In the genomic region with DNA sequence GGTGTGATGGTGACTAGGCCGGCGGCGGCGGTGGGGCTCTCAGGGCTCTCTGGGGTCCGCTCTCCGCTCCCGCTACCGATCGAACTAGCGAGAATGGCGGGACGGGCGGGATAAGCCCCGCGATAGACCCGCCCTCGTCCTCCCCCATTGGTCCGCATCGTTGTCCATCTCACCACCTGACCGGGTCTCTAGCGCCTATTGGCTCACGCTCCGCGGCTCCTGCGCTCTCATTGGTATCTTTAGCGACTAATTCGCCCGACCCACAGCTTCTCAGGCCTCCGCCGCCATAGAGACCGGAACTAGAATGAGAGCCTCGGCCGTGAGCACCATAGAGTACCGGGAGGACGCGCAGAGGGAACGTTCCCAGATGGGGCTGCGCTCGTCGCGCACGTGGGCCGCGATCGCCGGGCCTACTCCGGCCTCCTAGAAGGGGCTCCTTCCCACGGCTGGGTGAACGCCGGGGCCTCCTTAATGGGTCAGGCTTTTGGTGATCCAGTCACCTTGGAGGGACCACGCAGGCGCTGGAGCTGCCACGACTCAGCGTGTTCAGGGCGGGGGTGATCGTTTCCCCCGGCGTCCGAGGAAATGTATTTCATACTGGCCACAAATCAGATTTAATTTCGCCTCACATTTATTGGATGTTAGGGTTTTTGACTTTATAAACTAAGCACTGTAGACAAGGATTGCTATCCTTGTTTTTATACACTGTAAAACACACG, we compare ENCODE assay signal across 7 mouse cellular contexts. TPM values are rescaled to one million over a fixed set of nuclear protein-coding genes. Genes with fewer than 3 reads are reported as not detected.
DNase-seq lines count a peak whose midpoint lies in the region; ATAC-seq lines count a peak whose summit lies in the region.

TSS of gene Ybx1 (minus strand) at position 190 of the 719 bp plus-strand sequence.

- H3K9ac ChIP-seq in intestine, embryonic 15.5 days: peak within 1 kb of the TSS; percentile 88

- H3K9me3 ChIP-seq in intestine, embryonic 15.5 days: no peaks in the 10 kb centered on the region
- H3K9me3 ChIP-seq in midbrain, embryonic 10.5 days (replicated peaks): no peaks in the 10 kb centered on the region

- H3K27me3 ChIP-seq in intestine, embryonic 15.5 days (replicated peaks): no peaks in the 10 kb centered on the region
- H3K27me3 ChIP-seq in midbrain, embryonic 10.5 days (ENCODE audit: low read depth, poor library complexity, severe bottlenecking): no peaks in the 10 kb centered on the region

- intact Hi-C loops in gastrocnemius, postnatal 36 days (cut with DNase I): loop anchor here (5.0 kb wide), 1 partner anchor 47 kb away; no protein-coding TSS in a partner anchor
- intact Hi-C loops in left cerebral cortex, postnatal 25 days (cut with DNase I): loop anchor here (1.0 to 2.0 kb wide), 2 partner anchors 26 to 48 kb away; partner anchors contain the start of gene Ppih

- under 1% methylated on average over 61 of the region's 61 CpGs for WGBS in intestine, embryonic 15.5 days
- WGBS in midbrain, embryonic 10.5 days: under 1% methylated on average over 61 of the region's 61 CpGs

- peak within 1 kb of the TSS; percentile 84 for H3K4me3 ChIP-seq in intestine, embryonic 15.5 days (replicated peaks)
- H3K4me3 ChIP-seq in midbrain, embryonic 10.5 days: peak within 1 kb of the TSS; percentile 98

- peak within 1 kb of the TSS; percentile 79 for H3K4me2 ChIP-seq in intestine, embryonic 15.5 days (replicated peaks)

- ATAC-seq in intestine, embryonic 15.5 days: peak; percentile 99

- DNase-seq in adrenal gland, adult 2 months: peak; percentile 100
- peak; percentile 96 for DNase-seq in embryo, embryonic 11.5 days (ENCODE audit: low read depth, low spot score)
- peak; percentile 100 for DNase-seq in gastrocnemius, postnatal 36 days
- peak; percentile 100 for DNase-seq in left cerebral cortex, postnatal 25 days (ENCODE audit: low spot score in 2 of 2)
- DNase-seq in midbrain, embryonic 10.5 days (ENCODE audit: low spot score): peak; percentile 99
- DNase-seq in right cerebral cortex, postnatal 4 days: peak; percentile 100

- peak within 1 kb of the TSS; percentile 94 for H3K27ac ChIP-seq in intestine, embryonic 15.5 days
- peak within 1 kb of the TSS; percentile 98 for H3K27ac ChIP-seq in midbrain, embryonic 10.5 days (replicated peaks)

- no peaks in the 10 kb centered on the region for H3K36me3 ChIP-seq in intestine, embryonic 15.5 days
- H3K36me3 ChIP-seq in midbrain, embryonic 10.5 days: peaks cover 32% of the 10 kb centered on the region

- H3K4me1 ChIP-seq in intestine, embryonic 15.5 days (replicated peaks): 0 out of 2 replicates have a peak, but pooled peaks cover 7% of the 10 kb centered on the region
- H3K4me1 ChIP-seq in midbrain, embryonic 10.5 days: peaks cover 31% of the 10 kb centered on the region

RNA-seq across cellular contexts. Expression of gene Ybx1, which starts in this region (rescaled TPM):
- 100 to 1,000 TPM; 692 to 835 TPM for total RNA-seq in adrenal gland, adult 2 months (2021)
- polyA plus RNA-seq in adrenal gland, adult 2 months (2012; rRNA removed): 323 and 336 TPM in 2 replicates
- total RNA-seq in gastrocnemius, postnatal 36 days (2021): 100 to 1,000 TPM; 503 to 580 TPM
- 627 and 712 TPM in 2 replicates for polyA plus RNA-seq in intestine, embryonic 15.5 days (2015; fragmentation: Nextera tagmentation; extraction: Ambion mirVana)
- 100 to 1,000 TPM; 218 to 230 TPM for total RNA-seq in left cerebral cortex, postnatal 25 days (2021)
- polyA plus RNA-seq in midbrain, embryonic 10.5 days (2016; fragmentation: Nextera tagmentation; extraction: Ambion mirVana): 1,019 and 1,063 TPM in 2 replicates

Comparison
In these comparisons a context has a peak if more than half of its experiments do, and no peak if none do; other contexts are left out.
1. Peak in every context shown above with its lines: DNase-seq, ATAC-seq, H3K4me3 ChIP-seq and H3K27ac ChIP-seq.